Mouse (Mus musculus) ES-CJ7 (cell line): ENCODE measurements at regions not wholly inside any gene's neighbourhood (a gene's known extent, or its start where the extent isn't known, plus 50 kb on each side); places are given as distances from the start of the nearest gene placed in this dataset.

Experiments used
- DNase-seq: peaks from one replicate; pipeline ENCODE4 v3.0.0; 2011; ENCODE audit warnings: low read depth, low spot score

GRCm38 (mm10) chr6:118291426-118291825 is 93.9 kb upstream of the Ret start:
- DNase-seq = no peak

- DNase-seq = no peak
Observed at GRCm38 (mm10) chr6:118285246-118285645, 87.7 kb upstream of the Ret start.

- DNase-seq = no peak
Observed at GRCm38 (mm10) chr6:118283949-118284568, 86.5 kb upstream of the Ret start.

GRCm38 (mm10) chr6:118263951-118264350 is 66.4 kb upstream of the Ret start:
- DNase-seq = no peak

- no peak for DNase-seq
Observed at GRCm38 (mm10) chr6:118259881-118260280, 62.4 kb upstream of the Ret start.

GRCm38 (mm10) chr6:118254871-118255270 is 57.4 kb upstream of the Ret start:
- no peak for DNase-seq

GRCm38 (mm10) chr6:118252711-118253110 is 55.2 kb upstream of the Ret start:
- DNase-seq = no peak

GRCm38 (mm10) chr6:118251131-118251530 is 53.6 kb upstream of the Ret start:
- DNase-seq = no peak

GRCm38 (mm10) chr6:118250006-118250405 is 52.5 kb upstream of the Ret start:
- DNase-seq = no peak
